Mouse (Mus musculus): ENCODE measurements around the gene Rnf216.

DNA sequence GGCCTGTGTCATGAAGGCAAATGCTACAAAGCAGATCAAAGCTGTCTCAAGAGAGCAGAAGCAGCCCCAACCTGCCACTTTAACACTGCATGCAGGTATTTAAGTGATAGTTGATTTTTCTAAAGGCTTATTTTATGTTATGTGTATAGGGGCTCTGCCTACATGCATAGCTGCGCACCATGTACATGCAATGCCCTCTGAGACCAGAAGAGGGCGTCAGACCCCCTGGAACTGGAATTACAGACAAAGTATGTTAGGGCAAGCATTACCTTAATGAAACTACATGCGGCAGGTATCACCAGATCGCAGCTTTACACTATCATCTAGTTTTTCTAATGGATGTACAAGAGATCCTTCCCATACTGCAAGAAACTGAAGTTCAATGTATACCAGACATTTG lies 27.9 kb downstream of the Rnf216 start:
- TF ChIP-seq POLR2A (IDR thresholded peaks at IDR 0.05; ENCODE audit: control insufficient read depth in 1 of 2, insufficient read depth in 1 of 2, low read depth in 1 of 2, low read length in 2 of 2, poor library complexity in 1 of 2) (no peak), CTCF (IDR thresholded peaks at IDR 0.05 in 2 of 3, conservative IDR thresholded peaks at IDR 0.05 in 1 of 3; ENCODE audit: control insufficient read depth in 1 of 3, insufficient read depth in 1 of 3, low read depth in 2 of 3, low read length in 3 of 3, poor library complexity in 1 of 3, severe bottlenecking in 1 of 3) (peak; percentile 66 to 89 (median 69)), MYC (IDR thresholded peaks at IDR 0.05; ENCODE audit: low read depth, low read length) (no peak), ETS1 (IDR thresholded peaks at IDR 0.05; ENCODE audit: low read depth, low read length) (no peak), POLR2AphosphoS2 (IDR thresholded peaks at IDR 0.05; ENCODE audit: low read length) (no peak), MYB (IDR thresholded peaks at IDR 0.05; ENCODE audit: low read depth, low read length) (no peak), SIN3A (IDR thresholded peaks at IDR 0.05; ENCODE audit: low read length) (no peak), MAZ (IDR thresholded peaks at IDR 0.05; ENCODE audit: low read depth, low read length) (no peak), E2F4 (IDR thresholded peaks at IDR 0.05; ENCODE audit: borderline replicate concordance, low read depth, low read length) (no peak), EP300 (IDR thresholded peaks at IDR 0.05; ENCODE audit: low read depth in 1 of 2, low read length in 2 of 2) (no peak), GABPA (IDR thresholded peaks at IDR 0.05; ENCODE audit: low read depth, low read length) (no peak), ZNF384 (IDR thresholded peaks at IDR 0.05; ENCODE audit: low read depth, low read length) (no peak), ZKSCAN1 (IDR thresholded peaks at IDR 0.05; ENCODE audit: low read depth, low read length) (no peak), MAX (IDR thresholded peaks at IDR 0.05; ENCODE audit: low read length) (no peak)
